Mouse (Mus musculus) embryo, embryonic 11.5 days (tissue): Measurements from ENCODE around the gene Krtap28-10.

Experiments
- DNase-seq: peaks from one replicate; pipeline ENCODE4 v3.0.0-alpha.2; 2012; ENCODE audit warnings: low read depth, low spot score

Krtap28-10 gene

DNA sequence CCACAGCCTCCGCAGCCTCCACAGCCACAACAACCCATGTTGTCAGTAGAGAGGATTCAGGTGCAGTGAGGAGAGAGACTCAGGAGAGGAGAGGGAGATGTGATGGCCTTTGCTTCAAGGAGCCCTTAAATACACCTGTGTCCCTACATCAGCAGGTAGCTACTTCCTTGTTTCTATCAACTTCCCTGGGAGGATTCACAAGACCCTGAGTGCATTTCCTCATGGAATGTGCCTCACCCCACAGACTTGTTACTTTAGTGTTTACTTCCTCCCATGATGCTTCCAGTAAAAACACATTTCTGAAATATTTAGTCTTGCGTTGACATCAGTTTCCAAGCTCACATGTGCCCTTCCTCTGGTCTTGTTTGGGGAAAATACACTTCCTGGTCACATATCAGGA lies at the start of gene Krtap28-10:
Gene Krtap28-10 (minus strand): TSS at position 101 of the 400 bp plus-strand sequence.
- no peak for DNase-seq

- DNase-seq = no peak
Measured at GRCm38 (mm10) chr1:83091268-83091667, 49.0 kb upstream of the Krtap28-10 start.

DNA sequence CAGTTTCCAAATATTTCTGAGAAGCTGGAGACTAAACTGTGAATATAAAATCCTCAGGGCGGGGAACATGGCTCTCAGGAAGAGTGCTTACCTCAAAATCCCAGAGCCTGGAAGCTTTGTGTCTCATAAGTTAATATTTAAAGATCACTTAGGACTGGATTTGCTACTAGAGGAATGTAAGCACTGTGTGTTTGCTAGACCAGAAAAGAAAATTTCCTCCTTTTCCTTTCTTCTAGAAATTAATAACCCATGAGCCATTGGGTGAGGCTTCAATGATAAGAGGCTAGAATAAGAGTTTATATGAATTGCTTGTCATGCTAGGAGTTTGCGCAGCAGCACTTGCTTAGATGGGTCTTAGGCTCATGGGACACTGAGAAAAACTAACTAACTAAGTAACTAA lies 42.5 kb upstream of the Krtap28-10 start:
- no peak for DNase-seq

DNA sequence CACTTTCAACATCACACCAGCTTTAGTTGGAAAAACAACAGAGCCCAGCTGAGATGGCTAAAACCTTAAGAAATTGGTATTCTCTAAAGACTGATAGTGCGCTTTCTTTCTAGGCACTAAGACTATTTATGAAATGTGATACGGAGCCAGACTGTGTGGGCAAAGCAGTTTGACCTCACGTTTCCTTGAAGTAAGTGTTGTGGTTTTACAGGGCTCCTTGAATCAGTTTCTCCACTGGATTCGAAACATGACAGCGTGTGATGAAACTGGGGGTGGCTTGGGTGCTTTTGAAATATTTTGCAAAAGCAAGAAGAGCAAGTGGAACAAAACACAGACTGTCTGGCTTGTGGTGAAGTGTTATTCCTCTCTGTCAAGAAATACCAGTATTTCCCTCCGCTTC lies 34.7 kb upstream of the Krtap28-10 start:
- DNase-seq = no peak

GRCm38 (mm10) chr1:83076190-83076917 lies 34.1 kb upstream of the Krtap28-10 start:
- peak; percentile 54 for DNase-seq

DNA sequence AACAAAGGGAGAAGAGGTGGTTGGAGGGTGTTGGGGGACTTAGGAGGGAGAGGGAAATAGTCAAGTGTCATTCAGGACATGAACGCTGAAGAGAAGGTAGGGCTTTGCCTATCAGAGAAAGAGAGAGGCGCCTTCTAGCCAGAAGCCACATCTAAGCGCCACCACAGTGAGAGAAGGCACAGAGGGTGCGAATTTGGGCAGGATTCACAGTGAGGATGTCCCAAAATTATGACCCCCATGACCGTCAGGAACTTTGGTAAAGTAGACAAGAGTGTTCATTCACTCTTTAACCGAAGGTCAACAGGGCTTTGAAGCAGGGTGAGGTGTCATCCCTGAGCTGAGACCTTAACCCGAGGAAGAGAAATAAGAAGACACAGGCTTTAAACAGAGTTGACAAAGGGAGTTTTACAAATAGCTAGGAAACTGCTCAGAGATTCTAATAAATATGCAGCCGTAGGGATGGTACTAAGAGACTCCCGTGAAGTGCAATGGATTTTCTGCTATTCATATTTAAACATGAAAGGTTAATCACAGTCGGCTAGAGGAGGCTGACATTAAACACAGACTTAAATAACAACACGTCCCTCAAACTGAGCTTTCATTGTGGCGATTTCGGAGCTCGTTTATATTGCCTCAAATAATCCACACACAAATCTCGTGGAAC lies 33.4 kb upstream of the Krtap28-10 start:
- DNase-seq = no peak

- no peak for DNase-seq
Measured at GRCm38 (mm10) chr1:83067205-83067604, 24.9 kb upstream of the Krtap28-10 start.

DNA sequence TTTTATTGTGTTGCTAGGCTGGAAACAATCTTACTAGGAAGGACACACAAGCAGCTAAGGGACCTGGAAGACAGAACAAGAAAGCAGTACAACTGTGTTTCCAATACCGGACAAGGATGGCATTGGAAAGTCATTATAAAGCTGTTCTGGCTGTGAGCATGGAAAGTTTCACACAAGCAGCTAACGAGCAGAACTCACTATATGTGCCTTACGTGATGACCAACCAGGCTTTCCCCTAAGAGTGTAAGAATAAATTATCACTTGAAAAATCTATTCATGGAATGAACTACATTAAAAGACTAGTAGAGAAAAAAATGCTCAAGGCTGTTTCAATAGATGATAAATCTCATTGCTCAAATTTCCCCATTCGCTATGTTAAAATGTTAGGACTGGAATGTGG lies 24.3 kb upstream of the Krtap28-10 start:
- DNase-seq = no peak

DNA sequence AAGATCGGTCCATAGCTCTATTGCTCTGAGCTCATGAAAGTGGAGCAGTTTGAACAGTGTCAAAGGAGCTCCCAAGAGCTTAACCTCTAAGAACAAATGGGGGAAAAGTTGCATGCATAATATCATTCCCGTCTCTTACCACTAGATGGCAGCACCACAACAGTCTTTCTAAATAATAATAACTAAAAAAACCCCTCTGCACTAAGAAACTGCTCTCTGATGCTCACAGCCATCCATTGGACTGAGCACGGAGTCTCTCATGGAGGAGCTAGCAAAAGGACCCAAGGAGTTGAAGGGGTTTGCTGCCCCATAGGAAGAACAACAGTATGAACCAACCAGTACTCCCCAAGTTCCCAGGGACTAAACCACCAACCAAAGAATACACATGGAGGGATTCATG lies 22.6 kb upstream of the Krtap28-10 start:
- DNase-seq = peak; percentile 23

- DNase-seq = no peak
Measured at GRCm38 (mm10) chr1:83060643-83061042, 18.4 kb upstream of the Krtap28-10 start, which contains the start of gene Krtap28-13. TSS of gene Krtap28-13 (plus strand) at chr1:83060930.

DNA sequence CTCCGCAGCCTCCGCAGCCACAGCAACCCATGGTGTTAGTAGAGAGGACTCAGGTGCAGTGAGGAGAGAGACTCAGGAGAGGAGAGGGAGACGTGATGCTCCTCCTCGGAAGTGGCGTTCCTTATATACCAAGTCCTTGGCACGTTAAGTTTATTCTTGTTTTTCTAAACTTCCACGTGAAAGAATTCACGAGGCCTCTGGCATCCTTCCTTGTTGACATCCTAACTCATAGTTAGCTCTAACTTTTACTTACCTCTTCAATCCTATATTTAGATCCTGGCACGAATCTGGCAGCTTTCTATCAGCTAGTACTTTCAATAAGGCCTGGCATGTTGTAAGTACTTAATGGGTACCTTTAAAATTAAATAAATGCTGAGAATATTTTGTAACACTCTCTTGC lies 17.0 kb upstream of the Krtap28-10 start, which contains the start of gene A030005K14Rik:
Gene A030005K14Rik (minus strand): TSS at position 101 of the 400 bp plus-strand sequence.
- DNase-seq = no peak

- DNase-seq = no peak
Measured at GRCm38 (mm10) chr1:83058481-83058880, 16.2 kb upstream of the Krtap28-10 start.

GRCm38 (mm10) chr1:83044882-83045427 lies 2.7 kb upstream of the Krtap28-10 start, which contains the start of gene Gm47969:
TSS of gene Gm47969 (plus strand) at chr1:83044932.
- DNase-seq = no peak

GRCm38 (mm10) chr1:83039080-83039479 lies 3.2 kb downstream of the Krtap28-10 start:
- no peak for DNase-seq

DNA sequence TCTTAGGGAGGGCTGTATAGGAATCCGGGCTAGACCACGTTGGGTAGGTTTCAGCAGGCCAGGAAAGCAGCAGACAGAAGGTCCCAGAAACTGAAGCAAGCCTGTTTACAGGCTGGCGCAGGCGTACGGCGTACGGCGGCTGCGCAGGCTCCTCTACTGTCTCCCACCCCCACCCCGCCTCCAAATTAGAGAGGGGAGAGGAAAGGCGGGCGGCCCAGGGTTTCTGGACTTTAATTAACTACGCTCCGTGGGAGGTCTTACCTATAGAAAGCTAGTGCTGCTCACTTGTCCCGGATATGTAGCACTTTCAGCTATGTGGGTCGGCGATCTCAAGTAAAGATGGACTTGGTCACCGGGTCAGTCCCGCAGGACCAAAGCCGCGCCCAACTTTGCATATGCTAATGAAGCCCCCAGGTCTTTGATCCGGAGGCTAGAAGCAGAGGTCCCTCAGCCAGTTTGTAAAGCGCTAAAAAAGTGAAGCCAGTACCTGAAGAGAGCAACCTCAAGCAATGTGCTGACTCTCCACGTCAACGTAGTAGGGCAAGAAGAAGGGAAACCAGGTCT lies 4.1 kb downstream of the Krtap28-10 start, which contains the start of gene Slc19a3:
Gene Slc19a3 (minus strand): TSS at position 340 of the 564 bp plus-strand sequence.
- no peak for DNase-seq

GRCm38 (mm10) chr1:83036892-83037667 lies 5.2 kb downstream of the Krtap28-10 start:
- no peak for DNase-seq

DNA sequence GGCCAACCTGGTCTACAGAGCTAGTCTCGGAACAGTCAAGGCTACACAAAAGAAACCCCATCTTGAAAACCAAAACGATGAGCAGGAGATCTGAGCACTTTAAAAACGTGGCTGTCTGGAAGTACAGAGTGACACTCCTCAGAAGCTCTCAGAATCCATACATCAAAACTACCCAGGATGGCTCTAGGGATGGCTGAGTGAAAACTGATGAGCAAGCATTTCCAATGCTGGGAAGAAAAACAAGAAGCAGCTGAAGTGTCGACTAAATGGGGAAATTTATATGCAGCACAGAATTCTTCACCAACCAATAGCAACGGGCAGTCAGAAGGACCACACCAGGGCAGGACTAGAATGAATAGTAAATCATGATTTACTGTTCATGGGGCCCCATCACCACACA lies 7.8 kb downstream of the Krtap28-10 start:
- no peak for DNase-seq

DNA sequence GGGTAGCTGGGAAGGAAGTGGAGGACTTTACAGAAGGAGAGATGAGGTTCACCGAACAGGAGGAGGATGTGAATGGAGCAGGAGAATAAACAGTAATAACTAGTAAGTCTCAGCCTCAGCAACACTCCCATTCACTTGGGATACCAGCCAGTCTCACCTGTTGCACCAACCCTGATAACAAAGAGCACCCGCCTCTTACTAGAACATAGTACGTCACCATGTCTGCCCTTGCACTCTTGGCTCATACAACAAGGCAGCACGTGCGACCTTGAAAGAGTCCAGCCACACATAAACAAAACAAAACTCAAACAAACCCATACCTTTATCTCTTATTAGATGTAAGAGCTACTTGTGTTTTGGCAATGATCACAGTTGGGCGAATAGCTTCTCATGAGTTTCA lies 9.8 kb downstream of the Krtap28-10 start:
- no peak for DNase-seq

- no peak for DNase-seq
Measured at GRCm38 (mm10) chr1:83031950-83032349, 10.3 kb downstream of the Krtap28-10 start.

DNA sequence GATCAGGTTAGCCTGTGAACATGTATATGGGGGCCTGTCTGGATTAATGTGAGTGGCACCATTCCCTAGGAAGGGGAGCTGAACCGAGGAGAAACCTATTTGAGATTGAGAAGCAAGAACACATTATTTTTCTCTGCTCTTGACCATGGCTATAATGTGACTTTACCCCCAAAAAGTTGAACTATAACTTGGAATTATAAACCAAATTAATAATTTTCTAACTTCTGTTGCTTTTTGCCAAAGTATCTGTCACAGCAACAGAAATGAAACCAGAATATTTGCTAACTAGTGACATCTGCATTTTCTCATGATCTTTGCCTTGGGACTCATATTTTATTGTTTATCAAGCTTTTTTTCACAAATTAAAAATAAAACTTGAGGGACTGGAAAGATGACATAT lies 25.7 kb downstream of the Krtap28-10 start:
- DNase-seq = no peak

- no peak for DNase-seq
Measured at GRCm38 (mm10) chr1:83015329-83015879, 26.9 kb downstream of the Krtap28-10 start.
